Mouse (Mus musculus) layer of hippocampus, postnatal 25 days (tissue): ENCODE data around the gene Pgghg. TPM values are rescaled to one million over a fixed set of nuclear protein-coding genes. Genes with fewer than 3 reads are reported as not detected.

Source experiments
- DNase-seq, 2 experiments: peaks; one replicate each; pipeline ENCODE4 v3.0.0; 2022; ENCODE audit warnings: mixed read lengths in 2 of 2, low spot score in 1 of 2; ENCODE audit errors: extremely low spot score in 1 of 2
- total RNA-seq, 2 experiments: library from RNA; stranded (reverse); gene quantifications; 2 replicates each; pipeline ENCODE4 v1.2.3; 2021

Gene Pgghg
- total RNA-seq = 1 to 10 TPM; 4.0 to 7.1 TPM

DNA sequence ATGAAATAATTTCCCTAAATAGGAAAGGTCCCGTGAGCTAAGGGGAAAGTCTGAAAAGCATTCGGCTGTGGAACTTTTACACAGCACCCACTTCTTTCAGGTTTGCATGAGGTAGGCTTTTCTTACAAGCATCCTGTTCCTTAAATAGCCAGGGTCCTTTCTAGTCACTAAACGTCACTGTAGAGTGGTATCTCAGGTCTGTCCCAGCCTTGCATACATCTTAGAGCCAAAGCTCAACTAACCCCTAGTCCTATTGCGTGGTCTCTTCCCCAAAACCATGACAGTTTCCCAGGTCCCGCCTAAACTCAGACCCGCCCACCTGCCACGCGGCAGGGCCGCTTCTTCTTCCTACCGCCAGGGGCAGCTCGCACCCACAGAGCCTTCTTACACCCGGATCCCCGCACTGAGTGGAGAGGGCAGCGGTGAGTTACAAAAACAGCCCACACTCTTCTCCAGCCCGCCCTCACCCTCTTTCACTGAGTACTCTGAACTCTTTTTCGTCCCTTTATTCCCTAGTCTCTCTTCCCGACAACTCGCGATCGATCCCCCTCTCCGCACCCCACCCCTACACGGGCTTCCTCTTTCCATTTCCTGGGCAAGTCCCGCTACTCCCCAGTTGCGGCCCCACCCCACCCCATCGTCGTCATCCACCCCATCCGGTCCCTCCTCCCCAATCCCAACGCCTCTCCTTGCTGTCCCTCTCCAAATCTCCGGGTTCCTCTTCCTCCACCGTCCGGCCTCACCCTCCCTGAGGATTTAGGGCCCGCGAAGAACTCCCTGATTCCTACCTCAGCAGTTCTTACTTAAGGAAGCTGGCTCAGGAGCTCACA lies at the start of gene Pgghg:
Gene Pgghg (plus strand): TSS at position 170 of the 830 bp plus-strand sequence.
- peak; percentile 38 to 52 for DNase-seq

DNA sequence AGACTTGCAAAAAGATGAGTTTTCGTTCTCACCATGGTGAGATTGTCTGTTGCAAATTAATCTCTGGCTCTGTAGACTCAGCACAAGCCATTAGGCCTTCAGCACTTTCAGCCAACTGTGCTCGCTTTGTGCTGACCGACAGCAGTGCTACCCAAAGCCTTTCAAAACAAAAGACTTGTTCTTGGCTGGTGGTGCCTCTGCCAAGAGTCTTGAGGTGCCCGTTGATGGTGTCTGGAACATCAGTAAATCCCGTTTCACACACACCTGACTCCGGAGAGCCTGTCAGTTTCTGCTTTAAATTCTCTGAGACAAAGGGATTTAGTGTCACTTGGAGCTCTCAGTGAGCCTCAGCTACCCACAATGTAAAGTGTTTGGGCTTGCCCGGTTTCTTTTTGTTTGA lies 47.2 kb upstream of the Pgghg start:
- DNase-seq = no peak

DNA sequence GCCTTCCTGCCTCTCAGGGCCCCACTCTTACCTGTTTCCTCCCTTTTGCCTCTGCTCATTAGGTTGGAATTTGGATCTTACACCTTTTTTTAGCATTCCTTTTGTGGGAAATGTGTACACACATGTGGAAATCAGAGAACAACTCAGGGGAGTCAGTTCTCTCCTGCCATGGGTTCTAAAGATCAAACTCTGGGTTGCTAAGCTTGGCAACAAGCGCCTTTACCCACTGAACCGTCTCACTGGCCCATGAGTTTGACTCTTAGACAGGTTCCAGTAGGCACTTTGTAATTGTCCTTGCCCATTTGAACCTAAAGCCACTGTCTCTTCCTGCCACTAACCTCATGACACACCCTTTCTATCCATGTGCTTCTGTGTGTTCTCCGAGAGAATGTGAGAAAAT lies 46.6 kb upstream of the Pgghg start:
- no peak for DNase-seq

DNA sequence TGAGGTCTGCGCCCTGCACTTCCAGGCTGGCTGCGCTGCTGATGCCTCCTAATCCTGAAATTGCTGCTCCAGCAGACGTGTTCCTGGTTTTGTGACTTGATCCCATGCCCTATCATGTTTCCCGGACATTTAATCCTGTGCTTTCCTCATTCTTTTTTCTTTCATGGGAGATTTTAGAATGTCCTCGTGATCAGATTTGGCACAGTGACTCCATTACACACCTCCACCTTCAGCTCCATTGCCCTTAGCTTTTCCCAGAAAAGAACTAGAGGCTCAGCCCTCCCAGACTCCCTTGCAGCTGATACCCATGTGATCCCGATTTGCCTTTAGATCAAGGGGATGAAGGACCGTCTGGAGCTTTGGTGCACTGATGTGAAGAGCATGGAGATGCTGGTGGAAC lies 43.3 kb upstream of the Pgghg start:
- no peak for DNase-seq

DNA sequence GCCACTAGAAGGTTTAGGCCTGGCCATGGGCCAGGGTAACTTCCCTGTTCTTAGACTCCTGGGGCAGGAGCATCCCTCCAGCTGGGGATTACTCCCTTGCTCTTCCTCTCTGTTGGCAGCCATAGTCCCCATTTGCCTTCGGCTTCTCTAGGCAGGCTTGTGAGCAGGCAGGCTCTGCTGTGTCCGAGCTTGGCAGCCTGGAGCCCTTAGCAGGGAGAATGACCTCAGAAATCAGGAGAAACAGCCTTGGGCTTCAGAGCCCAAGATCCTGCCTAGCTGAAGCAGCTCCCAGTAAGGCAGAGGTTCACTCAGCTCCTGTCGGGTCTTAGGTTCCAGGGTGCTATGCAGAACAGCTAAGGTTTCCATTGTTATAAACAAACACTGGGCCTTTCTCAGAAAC lies 42.1 kb upstream of the Pgghg start:
- no peak for DNase-seq

DNA sequence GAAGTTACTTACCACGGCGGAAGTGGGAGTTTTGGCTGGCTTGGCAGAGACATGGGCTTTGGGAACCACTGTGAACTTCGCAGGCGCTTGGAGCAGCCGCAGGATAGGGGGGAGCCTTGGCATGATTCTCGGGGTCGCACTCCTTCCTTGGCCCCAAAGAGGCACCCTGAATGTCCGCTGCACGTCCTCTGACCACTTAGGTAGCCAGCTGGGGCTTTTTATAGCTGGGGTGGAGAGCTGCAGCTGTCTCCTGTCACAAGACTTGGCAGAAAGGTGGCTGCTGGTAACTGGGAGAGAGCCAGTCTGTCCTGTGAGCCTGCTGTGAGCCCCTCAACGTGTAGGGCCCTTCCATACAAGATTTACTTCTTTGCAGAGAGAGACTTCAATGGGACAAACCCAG lies 41.0 kb upstream of the Pgghg start, which contains the start of gene Cox8b:
Gene Cox8b (minus strand): TSS at position 227 of the 400 bp plus-strand sequence.
- DNase-seq = no peak

DNA sequence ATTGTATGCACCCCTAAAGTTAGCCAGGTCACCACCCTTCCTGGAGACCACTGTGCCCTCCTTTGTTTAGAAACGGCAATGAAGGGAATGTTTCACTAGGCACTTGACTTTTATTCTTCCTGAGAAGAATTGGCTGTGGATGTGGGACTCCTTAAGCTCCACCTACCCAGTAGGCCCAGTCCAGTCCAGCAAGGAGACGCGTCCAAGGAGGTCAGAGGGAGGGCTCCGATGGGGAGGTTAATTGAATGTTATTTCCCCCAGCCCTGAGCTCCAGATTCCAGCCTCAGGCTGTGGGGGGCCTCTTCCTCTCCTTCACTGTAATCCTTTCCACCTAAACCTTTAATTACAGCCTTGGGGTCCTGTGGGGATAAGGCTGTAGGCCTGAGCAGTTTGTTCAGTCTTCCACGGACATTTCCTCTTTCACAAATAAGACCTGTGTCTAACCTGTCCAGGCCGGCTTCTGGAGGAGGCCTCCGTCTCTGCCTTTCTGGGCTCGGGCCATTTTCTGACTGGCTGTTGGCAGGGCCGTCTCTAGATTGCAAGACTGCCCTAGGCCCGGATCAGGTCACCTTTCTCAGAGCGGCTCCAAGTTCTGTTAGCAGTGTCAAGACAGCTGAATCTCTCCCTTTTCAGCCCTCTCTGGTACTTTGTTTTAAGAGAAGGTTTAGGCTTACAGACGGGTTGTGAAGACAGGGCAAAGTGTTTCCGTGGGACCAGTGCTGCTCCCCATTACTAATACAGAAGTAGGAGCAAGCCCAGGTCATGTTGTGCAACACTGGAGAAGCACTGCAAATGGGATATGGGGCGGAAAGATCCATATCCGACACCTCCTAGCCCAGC lies 38.9 kb upstream of the Pgghg start:
- no peak for DNase-seq

DNA sequence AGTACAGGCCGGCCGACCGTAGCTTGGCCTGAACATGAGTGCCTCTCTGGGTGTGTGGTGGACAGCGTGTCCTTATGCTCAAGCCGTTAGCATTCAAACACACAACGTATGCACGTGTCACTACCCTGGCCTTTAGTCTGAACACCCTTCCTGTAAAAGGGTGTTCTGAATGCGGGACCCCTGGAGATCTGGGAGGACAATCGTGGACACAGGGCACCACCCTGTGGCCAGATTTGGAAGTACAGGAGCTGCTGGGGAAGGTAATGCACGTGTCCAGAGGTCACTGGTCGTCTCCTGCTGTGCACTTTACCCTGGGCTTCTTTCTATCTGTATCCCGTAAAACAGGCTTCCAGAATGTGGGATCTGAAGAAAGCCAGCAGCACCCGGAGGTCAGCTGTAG lies 38.0 kb upstream of the Pgghg start:
- peak; percentile 78 to 93 for DNase-seq

DNA sequence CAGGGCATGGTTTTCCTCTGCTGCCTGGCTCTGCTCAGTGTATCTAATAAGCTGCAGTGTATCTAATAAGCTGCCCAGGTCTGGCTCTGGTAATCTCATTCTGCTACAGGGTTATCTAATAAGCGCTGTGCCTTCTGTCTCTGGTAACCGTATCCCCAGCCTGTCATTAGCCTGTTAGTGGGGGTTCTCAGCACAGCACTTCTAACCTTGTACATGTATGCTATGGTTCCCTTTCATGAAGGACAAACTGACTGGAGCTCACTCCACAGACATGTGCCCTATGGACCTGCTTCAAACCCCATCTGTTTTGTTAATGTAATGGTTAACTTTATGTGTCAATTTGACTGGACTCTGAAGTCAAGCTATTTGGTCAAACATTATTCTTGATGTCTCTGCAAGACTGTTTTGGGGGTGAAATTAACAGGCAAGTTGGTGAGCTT lies 35.5 kb upstream of the Pgghg start:
- DNase-seq = no peak

DNA sequence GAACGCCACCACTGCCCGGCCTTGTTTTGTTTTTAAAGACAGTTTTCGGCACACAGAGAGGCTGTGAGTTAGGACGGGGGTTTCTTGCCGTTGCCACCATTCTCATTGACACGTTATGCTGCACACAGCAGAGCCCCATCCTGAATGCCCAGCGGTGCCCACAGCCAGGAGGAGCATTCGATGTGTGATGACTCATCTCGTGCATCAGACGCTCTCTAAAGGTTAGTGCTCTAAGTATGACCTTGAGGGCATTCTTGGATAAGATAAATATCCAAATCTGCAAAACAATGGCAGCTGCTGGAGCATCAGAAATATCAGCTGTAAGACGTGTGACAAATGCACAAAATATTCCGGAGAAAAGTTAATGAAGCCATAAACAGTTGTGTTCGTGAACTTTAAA lies 34.1 kb upstream of the Pgghg start:
- no peak for DNase-seq

DNA sequence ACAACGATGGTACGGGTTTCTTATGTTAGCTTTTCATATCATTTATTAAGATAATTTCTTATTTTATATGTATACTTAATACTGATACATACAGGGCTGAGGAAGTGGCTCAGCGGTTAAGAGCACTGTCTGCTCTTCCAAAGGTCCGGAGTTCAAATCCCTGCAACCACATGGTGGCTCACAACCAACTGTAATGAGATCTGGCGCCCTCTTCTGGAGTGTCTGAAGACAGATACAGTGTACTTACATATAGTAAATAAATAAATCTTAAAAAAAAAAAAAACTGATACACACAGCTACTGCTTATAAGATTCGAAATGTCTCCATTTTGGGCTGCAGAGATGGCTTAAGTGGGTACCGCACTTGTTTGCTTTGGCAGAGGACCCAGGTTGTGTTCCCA lies 33.5 kb upstream of the Pgghg start:
- DNase-seq = no peak

DNA sequence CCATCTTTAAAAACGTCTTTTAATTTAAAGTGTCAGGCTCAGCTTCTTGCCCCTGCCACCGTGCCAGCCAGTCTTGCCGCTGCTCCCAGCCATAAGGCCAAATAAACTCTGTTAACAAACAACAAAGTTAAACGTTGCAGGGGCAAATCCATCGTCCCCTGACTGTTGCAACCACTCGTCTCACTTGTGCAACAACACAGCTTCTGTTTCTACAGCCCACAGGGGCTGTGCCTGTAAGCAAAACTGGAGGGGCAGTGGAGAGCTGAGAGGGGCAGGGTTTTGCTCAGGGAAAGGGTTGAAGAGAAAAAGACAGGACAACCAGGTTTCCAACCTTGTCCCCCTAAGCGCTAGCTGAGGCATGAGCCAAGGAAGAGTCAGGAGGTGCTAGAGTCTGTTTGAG lies 33.0 kb upstream of the Pgghg start:
- DNase-seq = no peak

DNA sequence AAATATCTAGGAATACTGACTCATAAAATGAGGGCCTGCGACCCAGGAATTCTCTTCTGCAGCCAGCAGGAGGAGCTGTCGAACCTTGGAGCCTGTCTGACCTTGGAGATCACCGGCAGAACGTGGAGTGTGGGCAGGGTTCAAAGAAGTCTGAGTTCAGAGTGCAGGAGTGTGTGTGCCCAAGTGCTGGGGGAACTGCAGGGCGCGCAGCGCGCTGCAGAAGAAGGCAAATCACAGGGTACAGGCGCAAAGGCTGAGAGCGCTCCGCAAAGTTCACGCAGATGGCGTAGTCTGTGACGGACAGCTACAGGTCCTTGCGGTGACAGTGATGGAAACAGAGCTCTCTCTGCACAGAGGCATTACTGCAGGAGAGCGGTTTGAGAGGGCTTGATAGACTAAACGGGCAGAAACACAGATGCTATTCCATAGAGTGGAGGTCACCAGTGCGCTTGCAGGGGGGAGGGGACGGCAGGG lies 32.5 kb upstream of the Pgghg start:
- peak; percentile 49 to 78 for DNase-seq

DNA sequence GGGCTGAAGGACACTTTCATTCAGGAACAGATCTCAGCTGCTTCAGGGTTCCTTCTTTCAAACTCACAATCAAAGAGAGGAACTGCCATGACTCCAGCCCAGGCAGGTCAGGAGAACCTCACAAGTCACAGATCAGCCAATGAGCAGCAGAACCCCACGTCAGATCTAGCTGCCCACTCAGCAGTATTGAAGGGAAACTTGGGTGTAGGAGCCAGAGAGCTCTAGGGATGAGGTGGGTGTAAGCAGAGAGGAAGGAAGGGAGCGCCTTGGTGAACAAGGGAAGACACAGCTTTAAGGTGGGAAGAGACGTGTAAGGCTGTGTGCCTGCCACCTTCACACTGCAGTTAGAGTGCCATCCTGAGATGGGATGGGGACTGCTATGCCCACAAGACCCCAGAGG lies 28.9 kb upstream of the Pgghg start:
- no peak for DNase-seq

DNA sequence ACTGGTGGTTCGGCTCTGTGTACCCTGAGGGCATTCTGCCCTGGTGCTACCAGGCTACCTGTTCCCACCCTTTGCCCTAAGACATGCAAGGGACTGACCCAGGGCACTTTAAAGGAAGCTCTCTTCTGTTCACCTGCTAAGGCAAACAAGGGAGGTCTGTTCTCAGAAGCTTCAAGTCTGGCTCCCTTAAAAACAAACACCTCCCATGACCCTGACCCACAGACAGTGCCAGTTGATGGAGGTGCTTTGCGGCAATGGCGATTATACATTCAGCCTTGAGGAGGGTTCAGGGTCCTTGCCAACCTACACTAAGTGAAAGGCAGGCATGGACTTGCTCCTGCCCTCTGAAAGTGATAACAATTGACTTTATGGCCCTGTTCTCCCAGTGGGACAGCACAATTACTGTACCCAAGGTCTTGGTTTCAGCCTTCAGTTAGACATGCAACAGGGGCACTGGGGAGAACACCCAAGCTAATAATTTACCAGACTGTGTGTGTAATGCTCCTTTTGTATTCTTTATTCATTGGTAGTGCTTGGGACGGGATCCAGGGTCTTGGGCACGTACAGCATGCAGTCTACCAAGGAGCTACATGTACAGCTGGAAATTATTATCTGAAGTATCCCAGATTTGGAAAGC lies 28.2 kb upstream of the Pgghg start:
- DNase-seq = no peak

DNA sequence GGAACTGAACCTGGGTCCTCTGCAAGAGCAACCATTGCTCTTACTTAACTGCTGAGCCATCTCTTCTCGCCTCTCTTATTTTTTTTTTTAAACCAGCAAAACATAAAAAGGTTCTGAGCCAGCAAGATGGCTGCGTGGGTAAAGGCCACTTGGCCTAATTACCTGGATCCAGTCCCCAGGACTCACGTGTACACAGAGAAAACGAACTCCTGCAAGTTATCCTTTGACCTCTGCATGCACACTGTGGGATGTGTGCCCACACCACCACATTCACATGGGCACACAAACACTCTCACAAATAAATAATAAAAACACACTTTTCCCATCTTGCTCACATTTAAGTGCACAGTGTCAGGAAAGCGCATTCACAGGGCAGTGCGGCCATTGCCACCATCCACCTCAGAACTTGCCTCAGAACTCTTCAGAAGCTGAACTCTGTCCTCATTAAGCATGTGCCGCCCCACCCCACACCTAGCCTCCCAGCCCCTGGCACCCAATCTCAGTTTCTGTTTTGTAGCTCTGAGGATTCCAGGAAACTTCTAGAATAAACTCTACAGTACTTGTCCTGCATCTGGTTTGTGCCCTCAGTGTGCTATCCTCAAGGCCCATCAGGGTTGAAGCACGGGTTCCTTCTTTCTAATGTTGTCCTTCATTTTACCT lies 27.0 kb upstream of the Pgghg start:
- DNase-seq = no peak

DNA sequence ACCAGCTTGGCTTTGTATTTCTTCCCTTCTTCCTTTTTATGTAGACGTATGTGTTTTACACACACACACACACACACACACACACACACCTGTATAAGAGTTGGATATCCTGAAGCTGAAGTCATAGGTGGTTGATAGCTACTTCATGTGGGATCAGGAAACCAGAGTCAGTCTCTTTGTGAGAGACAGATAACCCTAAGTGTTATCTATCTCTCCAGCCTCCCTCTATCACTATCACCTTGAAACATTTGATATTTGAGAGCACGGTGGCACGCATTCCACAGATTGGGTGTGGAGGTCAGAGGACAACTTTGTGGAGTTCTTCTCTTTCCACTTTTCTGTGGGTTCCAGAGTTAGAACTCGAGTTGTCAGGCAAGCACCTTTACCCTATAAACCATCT lies 21.3 kb upstream of the Pgghg start:
- DNase-seq = no peak

DNA sequence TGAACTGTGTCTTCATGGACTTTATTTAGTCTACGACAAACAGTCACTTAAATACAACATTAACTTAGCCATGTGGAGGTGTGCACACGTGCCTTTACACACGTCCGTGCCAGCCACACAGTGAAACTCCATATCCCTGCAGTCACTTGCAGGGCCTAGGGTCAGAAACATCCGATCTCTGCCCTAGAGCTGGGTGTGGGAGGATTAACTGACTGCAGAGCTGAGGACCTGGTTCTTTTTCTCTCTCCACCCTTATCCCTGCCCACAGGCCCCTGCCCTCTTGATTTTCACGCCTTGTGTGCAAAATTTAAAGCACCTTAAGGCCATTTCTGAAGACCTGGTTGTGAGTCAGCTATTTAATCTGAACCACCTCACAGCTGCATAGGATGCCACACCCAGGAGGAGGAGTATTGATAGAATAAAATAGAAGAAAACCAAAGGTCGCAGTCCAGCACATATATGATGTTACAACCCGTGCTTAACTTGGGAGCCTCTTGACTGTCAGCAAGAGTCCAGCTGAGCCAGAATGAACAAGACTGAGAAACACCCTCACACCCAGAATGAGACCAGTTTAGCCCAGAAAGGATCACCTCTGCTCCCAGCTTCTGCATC lies 20.7 kb upstream of the Pgghg start, which contains the start of gene Nlrp6:
Gene Nlrp6 (plus strand): TSS at position 485 of the 612 bp plus-strand sequence.
- no peak for DNase-seq

DNA sequence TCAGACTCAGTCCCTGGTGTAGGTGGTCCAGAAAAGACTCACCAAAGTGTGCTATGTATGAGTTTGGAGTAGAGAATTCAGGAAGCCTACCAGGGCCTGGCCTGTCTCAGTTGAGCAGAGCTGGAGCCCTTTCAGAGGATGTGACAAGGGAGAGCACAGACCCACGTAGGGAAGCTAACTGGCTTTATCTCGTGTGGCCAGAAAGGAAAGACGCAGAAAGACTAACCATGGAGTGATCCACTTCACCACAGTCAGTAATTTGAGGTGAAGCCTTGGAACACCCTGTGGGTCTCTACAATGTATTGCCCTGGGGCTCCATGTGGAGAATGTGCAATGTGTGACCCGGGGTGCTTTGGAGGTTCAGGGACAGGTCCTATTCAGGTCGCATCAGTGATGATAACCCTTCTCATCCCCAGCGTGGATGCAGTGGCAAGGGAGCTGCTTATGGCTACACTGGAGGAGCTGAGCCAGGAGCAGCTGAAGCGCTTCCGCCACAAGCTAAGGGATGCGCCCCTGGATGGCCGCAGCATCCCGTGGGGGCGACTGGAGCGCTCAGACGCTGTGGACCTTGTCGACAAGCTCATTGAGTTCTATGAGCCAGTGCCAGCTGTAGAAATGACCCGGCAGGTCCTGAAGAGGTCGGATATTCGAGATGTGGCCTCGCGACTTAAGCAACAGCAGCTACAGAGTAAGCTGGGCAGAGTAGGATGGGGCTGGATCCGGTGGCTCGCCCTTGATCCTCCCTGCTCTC lies 19.8 kb upstream of the Pgghg start:
- no peak for DNase-seq
